Mouse (Mus musculus) liver, embryonic 12.5 days (tissue): ENCODE results near the gene Gm17617. TPM values are rescaled to one million over a fixed set of nuclear protein-coding genes. Genes with fewer than 3 reads are reported as not detected.

ENCODE experiments used
- ATAC-seq: fragments of 200-750 bp; cut with Nextera tagmentation; 2 replicates; pipeline ENCODE4 v1.8.0; 2017; ENCODE audit warnings: moderate number of reproducible peaks, mild to moderate bottlenecking, moderate library complexity
- H3K27ac ChIP-seq: fragments of 300-500 bp; sonication (generic); 2 replicates; pipeline ENCODE4 v1.5.1; 2016; ENCODE audit warnings: mild to moderate bottlenecking
- H3K27me3 ChIP-seq: fragments of 300-500 bp; sonication (generic); replicated peaks from 2 replicates; pipeline ENCODE4 v1.6.1; 2016; ENCODE audit warnings: mild to moderate bottlenecking, moderate library complexity
- H3K36me3 ChIP-seq: fragments of 300-500 bp; sonication (generic); 2 replicates; pipeline ENCODE4 v1.6.1; 2016; ENCODE audit warnings: mild to moderate bottlenecking, moderate library complexity
- H3K4me1 ChIP-seq: fragments of 300-500 bp; sonication (generic); 2 replicates; pipeline ENCODE4 v1.6.1; 2016
- H3K4me2 ChIP-seq: fragments of 300-500 bp; sonication (generic); 2 replicates; pipeline ENCODE4 v1.6.1; 2016; ENCODE audit warnings: mild to moderate bottlenecking, moderate library complexity
- H3K4me3 ChIP-seq: fragments of 300-500 bp; sonication (generic); 2 replicates; pipeline ENCODE4 v1.5.1; 2016; ENCODE audit warnings: mild to moderate bottlenecking, moderate library complexity
- H3K9ac ChIP-seq: fragments of 300-500 bp; sonication (generic); 2 replicates; pipeline ENCODE4 v1.6.1; 2016; ENCODE audit warnings: mild to moderate bottlenecking, moderate library complexity
- H3K9me3 ChIP-seq: fragments of 300-500 bp; sonication (generic); replicated peaks from 2 replicates; pipeline ENCODE4 v1.6.1; 2016; ENCODE audit warnings: mild to moderate bottlenecking, moderate library complexity
- WGBS: fragments of 180-500 bp; shearing (Covaris S2); methylation state at CpG from one replicate; pipeline ENCODE4 v1.1.7; 2016; ENCODE audit not compliant: insufficient replicate concordance; 5-methylcytosine and 5-hydroxymethylcytosine counted together
- polyA plus RNA-seq: library from polyadenylated mRNA; unstranded; fragments of >200 nt; fragmentation: Nextera tagmentation; extraction: Ambion mirVana; gene quantifications from 2 replicates; pipeline ENCODE4 v1.2.1, GENCODE M21; 2016

The Gm17617 gene
- polyA plus RNA-seq, 1 experiment from 2014 or later = not detected

- ATAC-seq = no peak
- WGBS = 84% methylated on average over 5 of the region's 5 CpGs
- Histone ChIP-seq H3K27ac (no peak overlapping the region), H3K27me3 (no peaks in the 10 kb centered on the region; the same call in 1 of the 2 replicates), H3K36me3 (no peaks in the 10 kb centered on the region), H3K4me2 (no peak overlapping the region), H3K9me3 (no peaks in the 10 kb centered on the region), H3K9ac (no peak overlapping the region), H3K4me3 (no peak overlapping the region), H3K4me1 (peaks cover 8% of the 10 kb centered on the region)
Measured at GRCm38 (mm10) chr13:55168255-55168654, 34.9 kb upstream of the Gm17617 start.

- no peak overlapping the region for H3K9ac ChIP-seq
- H3K4me3 ChIP-seq = no peak overlapping the region
- no peaks in the 10 kb centered on the region for H3K36me3 ChIP-seq
- H3K9me3 ChIP-seq = no peaks in the 10 kb centered on the region
- H3K4me2 ChIP-seq = no peak overlapping the region
- no peaks in the 10 kb centered on the region; the same call in 1 of the 2 replicates for H3K27me3 ChIP-seq
- no peak for ATAC-seq
- 79% methylated on average over 11 of the region's 11 CpGs for WGBS
- H3K27ac ChIP-seq = no peak overlapping the region
- H3K4me1 ChIP-seq = peaks cover 8% of the 10 kb centered on the region
Measured at GRCm38 (mm10) chr13:55167798-55168197, 34.5 kb upstream of the Gm17617 start.

- H3K27ac ChIP-seq = no peak overlapping the region
- ATAC-seq = no peak
- no peak overlapping the region for H3K4me3 ChIP-seq
- no peak overlapping the region for H3K9ac ChIP-seq
- 72% methylated on average over 32 of the region's 32 CpGs for WGBS
- no peaks in the 10 kb centered on the region; the same call in 1 of the 2 replicates for H3K27me3 ChIP-seq
- no peaks in the 10 kb centered on the region for H3K36me3 ChIP-seq
- peaks cover 8% of the 10 kb centered on the region for H3K4me1 ChIP-seq
- no peak overlapping the region for H3K4me2 ChIP-seq
- H3K9me3 ChIP-seq = no peaks in the 10 kb centered on the region
Measured at GRCm38 (mm10) chr13:55166806-55167725, 33.7 kb upstream of the Gm17617 start.

GRCm38 (mm10) chr13:55165831-55166339, 32.5 kb upstream of the Gm17617 start:
- no peak overlapping the region for H3K9ac ChIP-seq
- H3K4me2 ChIP-seq = no peak overlapping the region
- H3K4me1 ChIP-seq = no peaks in the 10 kb centered on the region
- no peak overlapping the region for H3K27ac ChIP-seq
- H3K4me3 ChIP-seq = no peak overlapping the region
- no peak for ATAC-seq
- WGBS = 77% methylated on average over 16 of the region's 16 CpGs
- H3K36me3 ChIP-seq = no peaks in the 10 kb centered on the region
- H3K27me3 ChIP-seq = no peaks in the 10 kb centered on the region
- no peaks in the 10 kb centered on the region for H3K9me3 ChIP-seq

- Histone ChIP-seq H3K27me3 (no peaks in the 10 kb centered on the region; the same call in 1 of the 2 replicates), H3K9me3 (no peaks in the 10 kb centered on the region), H3K9ac (no peak overlapping the region), H3K27ac (no peak overlapping the region), H3K4me2 (no peak overlapping the region), H3K4me1 (no peaks in the 10 kb centered on the region), H3K36me3 (peaks cover 5% of the 10 kb centered on the region; the same call in 1 of the 2 replicates), H3K4me3 (no peak overlapping the region)
- no peak for ATAC-seq
- 55% methylated on average over 5 of the region's 5 CpGs for WGBS
Measured at GRCm38 (mm10) chr13:55163553-55163952, 30.2 kb upstream of the Gm17617 start.

- no peak overlapping the region for H3K4me3 ChIP-seq
- ATAC-seq = no peak
- 53% methylated on average over 7 of the region's 7 CpGs for WGBS
- H3K4me1 ChIP-seq = no peaks in the 10 kb centered on the region
- H3K9ac ChIP-seq = no peak overlapping the region
- H3K9me3 ChIP-seq = no peaks in the 10 kb centered on the region
- H3K36me3 ChIP-seq = peaks cover 5% of the 10 kb centered on the region; the same call in 1 of the 2 replicates
- no peak overlapping the region for H3K27ac ChIP-seq
- H3K27me3 ChIP-seq = no peaks in the 10 kb centered on the region; the same call in 1 of the 2 replicates
- no peak overlapping the region for H3K4me2 ChIP-seq
Measured at GRCm38 (mm10) chr13:55162365-55162764, 29.0 kb upstream of the Gm17617 start.

- Histone ChIP-seq H3K4me3 (no peak overlapping the region), H3K4me1 (peaks cover 8% of the 10 kb centered on the region; the same call in 1 of the 2 replicates), H3K9ac (no peak overlapping the region), H3K27me3 (peaks cover 63% of the 10 kb centered on the region), H3K4me2 (peak overlapping the region; percentile 62), H3K9me3 (no peaks in the 10 kb centered on the region), H3K27ac (0 out of 2 replicates have a peak overlapping the region, but pooled peaks have one; percentile 38), H3K36me3 (no peaks in the 10 kb centered on the region)
- ATAC-seq = no peak
- WGBS = 76% methylated on average over 5 of the region's 5 CpGs
Measured at GRCm38 (mm10) chr13:55153951-55154350, 20.6 kb upstream of the Gm17617 start.

- no peaks in the 10 kb centered on the region for H3K36me3 ChIP-seq
- peak within 1 kb of the TSS; percentile 75 for H3K27ac ChIP-seq
- whole genome bisulfite sequencing = 3% methylated on average over 63 of the region's 68 CpGs
- H3K9me3 ChIP-seq = no peaks in the 10 kb centered on the region
- peaks cover 8% of the 10 kb centered on the region; the same call in 1 of the 2 replicates for H3K4me1 ChIP-seq
- H3K4me3 ChIP-seq = peak within 1 kb of the TSS; percentile 45
- peaks cover 63% of the 10 kb centered on the region for H3K27me3 ChIP-seq
- H3K4me2 ChIP-seq = peak within 1 kb of the TSS; percentile 62
- H3K9ac ChIP-seq = peak within 1 kb of the TSS; percentile 48
- ATAC-seq = peak; percentile 76
Measured at GRCm38 (mm10) chr13:55152621-55153415, 19.5 kb upstream of the Gm17617 start, which contains the start of gene Fgfr4. Fgfr4 (plus strand) TSS chr13:55152640.

GRCm38 (mm10) chr13:55140271-55140670, 6.9 kb upstream of the Gm17617 start:
- 53% methylated on average over 2 of the region's 2 CpGs for WGBS

GRCm38 (mm10) chr13:55135382-55135781, 2.0 kb upstream of the Gm17617 start:
- H3K4me2 ChIP-seq = no peak overlapping the region
- no peak overlapping the region for H3K4me3 ChIP-seq
- H3K36me3 ChIP-seq = peaks cover 33% of the 10 kb centered on the region
- H3K4me1 ChIP-seq = 0 out of 2 replicates have a peak, but pooled peaks cover 8% of the 10 kb centered on the region
- 12% methylated on average over 5 of the region's 5 CpGs for WGBS
- H3K9ac ChIP-seq = no peak overlapping the region
- ATAC-seq = 0 out of 2 replicates have a peak, but pooled peaks have one; percentile 42
- H3K9me3 ChIP-seq = no peaks in the 10 kb centered on the region
- 0 out of 2 replicates have a peak, but pooled peaks cover 4% of the 10 kb centered on the region for H3K27me3 ChIP-seq
- no peak overlapping the region for H3K27ac ChIP-seq

More at GRCm38 (mm10) chr13:55140271-55140670, 6.9 kb upstream of the Gm17617 start:
- no peak overlapping the region for H3K9ac ChIP-seq
- no peaks in the 10 kb centered on the region for H3K9me3 ChIP-seq
- 0 out of 2 replicates have a peak, but pooled peaks cover under 1% of the 10 kb centered on the region for H3K4me1 ChIP-seq
- no peak overlapping the region for H3K4me2 ChIP-seq
- no peaks in the 10 kb centered on the region for H3K36me3 ChIP-seq
- no peak overlapping the region for H3K27ac ChIP-seq
- H3K4me3 ChIP-seq = no peak overlapping the region
- 0 out of 2 replicates have a peak, but pooled peaks cover 4% of the 10 kb centered on the region for H3K27me3 ChIP-seq
- ATAC-seq = no peak

GRCm38 (mm10) chr13:55124903-55125302, 8.4 kb downstream of the Gm17617 start:
- 67% methylated on average over 6 of the region's 6 CpGs for WGBS
- ATAC-seq = no peak
- peaks cover 82% of the 10 kb centered on the region for H3K36me3 ChIP-seq

More at GRCm38 (mm10) chr13:55124903-55125302, 8.4 kb downstream of the Gm17617 start:
- no peak overlapping the region for H3K4me2 ChIP-seq
- no peaks in the 10 kb centered on the region for H3K4me1 ChIP-seq
- H3K4me3 ChIP-seq = no peak overlapping the region
- no peak overlapping the region for H3K27ac ChIP-seq
- no peak overlapping the region for H3K9ac ChIP-seq
- no peaks in the 10 kb centered on the region for H3K9me3 ChIP-seq
- no peaks in the 10 kb centered on the region for H3K27me3 ChIP-seq
